Mouse (Mus musculus) neural tube, embryonic 14.5 days (tissue): ENCODE results near the gene Erf. TPM values are rescaled to one million over a fixed set of nuclear protein-coding genes. Genes with fewer than 3 reads are reported as not detected.
A peak's percentile ranks its signal among the peaks of the same experiment; 100 is the strongest.

Source experiments
- ATAC-seq: fragments of 200-750 bp; cut with Nextera tagmentation; 2 replicates; pipeline ENCODE4 v1.8.0; 2017; ENCODE audit warnings: low read depth, mild to moderate bottlenecking, moderate TSS enrichment, moderate library complexity
- H3K27ac ChIP-seq: fragments of 300-500 bp; sonication (generic); 2 replicates; pipeline ENCODE4 v1.5.1; 2014; ENCODE audit warnings: low read depth, mild to moderate bottlenecking, control low read depth, low read length, moderate library complexity, mixed read lengths
- H3K27me3 ChIP-seq: fragments of 300-500 bp; sonication (generic); 2 replicates; pipeline ENCODE4 v1.6.1; 2014; ENCODE audit warnings: low read length; ENCODE audit not compliant: control insufficient read depth, insufficient read depth
- H3K36me3 ChIP-seq: fragments of 300-500 bp; sonication (generic); 2 replicates; pipeline ENCODE4 v1.6.1; 2014; ENCODE audit warnings: low read length, mixed read lengths; ENCODE audit not compliant: control insufficient read depth, insufficient read depth
- H3K4me1 ChIP-seq: fragments of 300-500 bp; sonication (generic); 2 replicates; pipeline ENCODE4 v1.6.1; 2014; ENCODE audit warnings: low read length; ENCODE audit not compliant: control insufficient read depth, insufficient read depth
- H3K4me2 ChIP-seq: fragments of 300-500 bp; sonication (generic); 2 replicates; pipeline ENCODE4 v1.6.1; 2014; ENCODE audit warnings: mild to moderate bottlenecking, low read depth, low read length, control low read depth
- H3K4me3 ChIP-seq: fragments of 300-500 bp; sonication (generic); 2 replicates; pipeline ENCODE4 v1.5.1; 2014; ENCODE audit warnings: low read depth, low read length, control low read depth, mixed read lengths
- H3K9ac ChIP-seq: fragments of 300-500 bp; sonication (generic); replicated peaks from 2 replicates; pipeline ENCODE4 v1.6.1; 2014; ENCODE audit warnings: low read depth, mild to moderate bottlenecking, control low read depth, low read length, mixed read lengths
- H3K9me3 ChIP-seq: fragments of 300-500 bp; sonication (generic); 2 replicates; pipeline ENCODE4 v1.6.1; 2016; ENCODE audit warnings: low read length; ENCODE audit not compliant: control insufficient read depth
- WGBS: fragments of 180-500 bp; shearing (Covaris S2); extraction: QIAGEN DNeasy Blood & Tissue Kit; methylation state at CpG from one replicate; pipeline ENCODE4 v1.1.7; 2014; 5-methylcytosine and 5-hydroxymethylcytosine counted together
- polyA plus RNA-seq: library from polyadenylated mRNA; unstranded; fragments of >200 nt; fragmentation: Nextera tagmentation; extraction: Ambion mirVana; gene quantifications from 2 replicates; pipeline ENCODE4 v1.2.1, GENCODE M21; 2014

Erf gene
- polyA plus RNA-seq, 1 experiment from 2014 or later: 4.5 TPM

GRCm38 (mm10) chr7:25290463-25290862 lies 39.9 kb upstream of the Erf start:
- no peak overlapping the region for H3K9ac ChIP-seq
- no peak overlapping the region for H3K4me2 ChIP-seq
- no peak overlapping the region for H3K27ac ChIP-seq
- peaks cover 1% of the 10 kb centered on the region for H3K4me1 ChIP-seq
- 94% methylated on average over 1 of the region's 1 CpGs for WGBS
- H3K36me3 ChIP-seq: peaks cover 87% of the 10 kb centered on the region
- no peak overlapping the region for H3K4me3 ChIP-seq
- no peaks in the 10 kb centered on the region for H3K27me3 ChIP-seq
- no peaks in the 10 kb centered on the region for H3K9me3 ChIP-seq
- no peak for ATAC-seq

DNA sequence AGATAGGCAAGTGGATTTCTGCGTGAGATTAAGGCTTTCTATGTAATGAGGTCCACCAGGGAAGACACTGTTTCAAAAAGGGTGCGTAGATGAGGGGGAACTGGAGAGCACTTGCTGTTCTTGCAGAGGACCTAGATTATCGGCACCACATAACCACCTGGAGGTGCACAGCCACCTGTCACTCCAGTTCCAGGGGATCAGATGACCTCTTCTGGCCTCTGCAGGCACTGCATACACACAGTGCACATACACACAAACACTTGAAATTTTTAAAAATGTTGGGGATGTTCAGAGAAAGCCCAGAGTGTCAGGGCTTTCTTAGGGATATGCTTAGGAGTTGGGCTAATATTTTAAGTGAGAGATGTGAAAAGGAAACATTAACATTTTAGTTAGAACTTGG lies 39.4 kb upstream of the Erf start:
- Histone ChIP-seq H3K27me3 (no peaks in the 10 kb centered on the region), H3K9me3 (no peaks in the 10 kb centered on the region), H3K4me1 (no peaks in the 10 kb centered on the region), H3K4me3 (no peak overlapping the region), H3K27ac (no peak overlapping the region), H3K4me2 (no peak overlapping the region), H3K9ac (no peak overlapping the region), H3K36me3 (peaks cover 88% of the 10 kb centered on the region)
- WGBS: 99% methylated on average over 3 of the region's 3 CpGs
- no peak for ATAC-seq

GRCm38 (mm10) chr7:25288721-25289120 lies 38.2 kb upstream of the Erf start:
- no peak overlapping the region for H3K4me3 ChIP-seq
- no peak overlapping the region for H3K4me2 ChIP-seq
- peaks cover 11% of the 10 kb centered on the region for H3K4me1 ChIP-seq
- H3K27ac ChIP-seq: no peak overlapping the region
- peaks cover 81% of the 10 kb centered on the region for H3K36me3 ChIP-seq
- WGBS: 86% methylated on average over 3 of the region's 3 CpGs
- ATAC-seq: no peak
- no peaks in the 10 kb centered on the region for H3K9me3 ChIP-seq
- H3K27me3 ChIP-seq: no peaks in the 10 kb centered on the region
- no peak overlapping the region for H3K9ac ChIP-seq

DNA sequence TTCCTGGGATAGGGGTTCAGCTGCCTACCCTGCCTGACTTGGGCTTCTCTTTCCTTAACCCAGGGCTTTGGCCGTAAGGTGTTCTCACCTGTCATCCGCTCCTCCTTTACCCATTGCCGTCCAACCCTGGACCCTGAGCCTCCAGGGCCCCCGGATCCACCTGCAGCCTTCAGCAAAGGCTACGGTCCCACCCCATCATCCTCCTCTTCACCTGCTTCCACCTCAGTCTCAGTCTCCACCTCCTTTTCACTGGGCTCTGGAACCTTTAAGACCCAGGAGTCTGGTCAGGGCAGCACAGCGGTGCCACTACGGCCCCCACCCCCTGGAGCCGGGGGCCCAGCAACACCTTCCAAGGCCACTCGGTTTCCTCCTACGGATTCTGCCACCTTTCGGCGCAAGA lies 37.5 kb upstream of the Erf start:
- no peaks in the 10 kb centered on the region for H3K27me3 ChIP-seq
- H3K9me3 ChIP-seq: no peaks in the 10 kb centered on the region
- peaks cover 18% of the 10 kb centered on the region for H3K4me1 ChIP-seq
- 98% methylated on average over 12 of the region's 12 CpGs for WGBS
- no peak overlapping the region for H3K4me2 ChIP-seq
- H3K27ac ChIP-seq: no peak overlapping the region
- no peak overlapping the region for H3K9ac ChIP-seq
- peaks cover 74% of the 10 kb centered on the region for H3K36me3 ChIP-seq
- ATAC-seq: no peak
- no peak overlapping the region for H3K4me3 ChIP-seq

DNA sequence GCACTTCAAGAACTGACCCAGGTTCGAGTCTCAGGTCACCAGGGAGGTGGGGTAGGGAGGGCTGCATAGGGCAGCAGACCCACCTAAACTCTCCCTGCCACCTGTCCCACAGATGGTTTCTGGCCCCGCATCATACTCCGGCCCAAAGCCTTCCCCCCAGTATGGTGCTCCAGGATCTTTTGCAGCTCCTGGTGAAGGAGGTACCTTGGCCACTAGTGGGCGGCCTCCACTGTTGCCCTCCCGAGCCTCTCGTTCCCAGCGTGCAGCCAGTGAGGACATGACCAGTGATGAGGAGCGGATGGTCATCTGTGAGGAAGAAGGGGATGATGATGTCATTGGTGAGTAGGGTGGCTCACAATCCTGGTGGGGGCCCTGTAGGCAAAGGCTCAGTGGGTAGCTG lies 36.4 kb upstream of the Erf start:
- H3K4me3 ChIP-seq: no peak overlapping the region
- H3K27ac ChIP-seq: no peak overlapping the region
- WGBS: 86% methylated on average over 8 of the region's 8 CpGs
- peaks cover 64% of the 10 kb centered on the region for H3K36me3 ChIP-seq
- no peak overlapping the region for H3K9ac ChIP-seq
- ATAC-seq: no peak
- H3K27me3 ChIP-seq: no peaks in the 10 kb centered on the region
- peaks cover 20% of the 10 kb centered on the region for H3K4me1 ChIP-seq
- no peak overlapping the region for H3K4me2 ChIP-seq
- H3K9me3 ChIP-seq: no peaks in the 10 kb centered on the region

GRCm38 (mm10) chr7:25285511-25286238 lies 35.1 kb upstream of the Erf start:
- Histone ChIP-seq H3K9me3 (no peaks in the 10 kb centered on the region), H3K4me3 (no peak overlapping the region), H3K36me3 (peaks cover 50% of the 10 kb centered on the region), H3K27ac (no peak overlapping the region), H3K4me1 (peaks cover 30% of the 10 kb centered on the region), H3K9ac (no peak overlapping the region), H3K4me2 (0 out of 2 replicates have a peak overlapping the region, but pooled peaks have one; percentile 90), H3K27me3 (no peaks in the 10 kb centered on the region)
- WGBS: 81% methylated on average over 20 of the region's 20 CpGs
- no peak for ATAC-seq

DNA sequence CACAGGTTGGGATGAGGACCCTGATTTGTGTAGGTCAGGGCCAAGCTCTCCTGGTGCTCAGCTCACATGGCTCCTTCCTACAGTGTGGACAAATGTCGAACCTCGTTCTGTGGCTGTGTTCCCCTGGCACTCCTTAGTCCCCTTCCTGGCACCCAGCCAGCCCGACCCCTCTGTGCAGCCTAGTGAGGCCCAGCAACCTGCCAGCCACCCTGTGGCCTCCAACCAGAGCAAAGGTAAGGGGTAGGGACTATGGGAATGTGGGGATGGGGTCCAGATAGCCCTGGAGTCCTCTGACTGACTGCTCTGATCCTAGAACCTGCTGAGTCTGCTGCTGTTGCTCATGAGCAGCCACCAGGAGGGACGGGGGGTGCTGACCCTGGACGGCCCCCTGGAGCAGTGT lies 34.2 kb upstream of the Erf start:
- Histone ChIP-seq H3K27ac (no peak overlapping the region), H3K9ac (peak overlapping the region; percentile 35; the same call in 1 of the 2 replicates), H3K4me3 (no peak overlapping the region), H3K27me3 (no peaks in the 10 kb centered on the region), H3K4me1 (peaks cover 39% of the 10 kb centered on the region), H3K4me2 (peak overlapping the region; percentile 90), H3K36me3 (peaks cover 47% of the 10 kb centered on the region), H3K9me3 (no peaks in the 10 kb centered on the region)
- ATAC-seq: no peak
- 75% methylated on average over 5 of the region's 5 CpGs for WGBS

- Histone ChIP-seq H3K9ac (peak overlapping the region; percentile 35), H3K36me3 (peaks cover 41% of the 10 kb centered on the region), H3K4me1 (peaks cover 44% of the 10 kb centered on the region), H3K9me3 (no peaks in the 10 kb centered on the region), H3K27ac (0 out of 2 replicates have a peak overlapping the region, but pooled peaks have one; percentile 23), H3K27me3 (no peaks in the 10 kb centered on the region), H3K4me3 (peak overlapping the region; percentile 76), H3K4me2 (peak overlapping the region; percentile 90)
- 65% methylated on average over 2 of the region's 2 CpGs for WGBS
- no peak for ATAC-seq
Measured at GRCm38 (mm10) chr7:25284171-25284570, 33.6 kb upstream of the Erf start.

DNA sequence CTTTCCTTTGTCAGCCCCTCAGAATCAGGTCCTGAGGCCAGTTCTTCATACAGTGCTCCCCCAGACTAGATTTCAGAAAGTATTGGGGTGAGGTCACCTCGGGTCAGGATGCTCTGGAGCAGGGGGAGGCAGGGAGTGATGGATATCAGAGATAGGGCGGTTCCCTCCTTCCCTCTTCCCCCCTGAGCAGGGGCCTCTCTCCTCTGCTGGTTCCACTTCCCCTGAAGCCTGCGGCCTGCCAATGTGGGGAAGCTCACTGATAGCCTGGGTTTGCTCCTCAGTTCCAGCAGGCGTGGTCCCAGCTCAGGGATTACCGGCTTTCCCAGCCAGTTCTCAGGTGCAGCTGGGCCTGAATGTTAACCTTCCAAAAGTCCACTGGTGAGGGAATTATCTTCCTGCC lies 33.1 kb upstream of the Erf start:
- peak overlapping the region; percentile 76 for H3K9ac ChIP-seq
- H3K4me3 ChIP-seq: peak overlapping the region; percentile 76
- WGBS: 24% methylated on average over 5 of the region's 5 CpGs
- H3K4me1 ChIP-seq: peaks cover 44% of the 10 kb centered on the region
- no peak for ATAC-seq
- no peaks in the 10 kb centered on the region for H3K27me3 ChIP-seq
- H3K9me3 ChIP-seq: no peaks in the 10 kb centered on the region
- H3K27ac ChIP-seq: peak overlapping the region; percentile 98
- peaks cover 35% of the 10 kb centered on the region for H3K36me3 ChIP-seq
- H3K4me2 ChIP-seq: peak overlapping the region; percentile 90
